Mouse (Mus musculus): ENCODE measurements around the gene Lzic. TPM values are rescaled to one million over a fixed set of nuclear protein-coding genes. Genes with fewer than 3 reads are reported as not detected.

Gene Lzic
- total RNA-seq, 1 experiment = 29.1 TPM

DNA sequence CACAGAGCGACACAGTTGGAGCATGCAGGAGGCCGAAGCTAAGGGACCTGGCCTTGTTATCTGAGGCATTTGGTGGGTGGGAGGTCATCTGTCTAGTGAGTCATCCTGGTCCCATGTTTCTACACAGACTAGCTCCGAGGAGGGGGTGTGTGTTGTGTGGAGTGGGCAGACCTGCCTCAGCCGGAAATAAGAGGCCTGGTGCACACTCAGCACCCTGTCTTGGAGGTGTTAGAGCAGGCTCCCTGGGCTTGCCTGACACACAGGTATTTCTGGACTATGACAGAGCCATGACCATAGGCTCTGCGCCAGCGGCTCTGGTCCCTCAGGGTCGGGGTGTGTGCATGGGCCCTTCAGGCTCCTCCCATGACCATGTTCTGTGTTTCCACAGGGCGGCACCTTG is 54.4 kb downstream of the Lzic start:
- no peaks in the 10 kb centered on the region for H3K4me1 ChIP-seq (ENCODE audit: control insufficient read depth in 2 of 2, insufficient read depth in 2 of 2, low read length in 2 of 2, poor library complexity in 1 of 2)
- H3K9ac ChIP-seq (ENCODE audit: insufficient read depth, low read depth, low read length, poor library complexity, severe bottlenecking) = no peak overlapping the region
- no peaks in the 10 kb centered on the region for H3K36me3 ChIP-seq (ENCODE audit: control insufficient read depth, insufficient read depth, low read length, poor library complexity, severe bottlenecking)
- no peaks in the 10 kb centered on the region for H3K9me3 ChIP-seq (ENCODE audit: control insufficient read depth, insufficient read depth, low read depth, low read length)
- no peak overlapping the region for H3K27ac ChIP-seq (ENCODE audit: insufficient read depth, low read depth, low read length, poor library complexity, severe bottlenecking)
- no peak overlapping the region for H3K4me3 ChIP-seq (ENCODE audit: insufficient read depth in 1 of 2, low read depth in 1 of 2, low read length in 2 of 2, poor library complexity in 1 of 2, severe bottlenecking in 1 of 2)
- TF ChIP-seq HCFC1 (IDR thresholded peaks at IDR 0.05; ENCODE audit: borderline replicate concordance, insufficient read depth, low read length) = no peak
- no peak for TF ChIP-seq MAFK (IDR thresholded peaks at IDR 0.05; ENCODE audit: insufficient read depth, low read depth, low read length)
- TF ChIP-seq ZNF384 (IDR thresholded peaks at IDR 0.05; ENCODE audit: low read depth, low read length) = no peak
- no peak for TF ChIP-seq CHD2 (IDR thresholded peaks at IDR 0.05; ENCODE audit: low read depth, low read length)
- no peak for TF ChIP-seq ZC3H11A (IDR thresholded peaks at IDR 0.05; ENCODE audit: borderline replicate concordance, low read depth, low read length)
- DNase-seq (ENCODE audit: low read depth, low spot score) = no peak
- in situ Hi-C loops (cut with MboI; ENCODE audit: low sequenced_read_pairs in 2 of 2, unreplicated experiment in 2 of 2) = no loop called here

DNA sequence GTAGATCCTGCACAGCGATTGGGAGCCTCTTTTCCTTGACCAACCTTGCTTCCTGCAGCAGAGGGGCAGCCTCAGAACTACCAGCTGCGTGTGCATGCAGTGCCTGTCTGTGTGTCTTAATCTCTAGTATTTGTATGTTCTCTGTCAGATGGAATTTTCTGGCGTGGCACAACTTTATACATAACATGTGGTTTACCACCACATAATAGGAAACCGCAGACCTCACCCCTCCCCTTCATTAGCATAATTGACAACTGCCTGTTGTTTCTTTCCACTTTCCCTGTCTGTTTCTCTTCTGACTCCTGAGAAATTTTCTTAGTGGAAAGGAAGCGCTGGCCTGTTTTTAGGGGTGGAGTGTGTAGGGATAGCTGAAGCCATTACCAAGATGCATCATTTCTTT is 56.9 kb downstream of the Lzic start:
- Histone ChIP-seq H3K9ac (ENCODE audit: insufficient read depth, low read depth, low read length, poor library complexity, severe bottlenecking) (no peak overlapping the region), H3K4me3 (ENCODE audit: insufficient read depth in 1 of 2, low read depth in 1 of 2, low read length in 2 of 2, poor library complexity in 1 of 2, severe bottlenecking in 1 of 2) (no peak overlapping the region), H3K27ac (ENCODE audit: insufficient read depth, low read depth, low read length, poor library complexity, severe bottlenecking) (no peak overlapping the region), H3K36me3 (ENCODE audit: control insufficient read depth, insufficient read depth, low read length, poor library complexity, severe bottlenecking) (no peaks in the 10 kb centered on the region), H3K4me1 (ENCODE audit: control insufficient read depth in 2 of 2, insufficient read depth in 2 of 2, low read length in 2 of 2, poor library complexity in 1 of 2) (peaks cover 0 to 3% of the 10 kb centered on the region in 2 experiments; a peak in 1 of 4 replicates), H3K9me3 (ENCODE audit: control insufficient read depth, insufficient read depth, low read depth, low read length) (no peaks in the 10 kb centered on the region)
- DNase-seq (ENCODE audit: low read depth, low spot score) = no peak
- in situ Hi-C loops (cut with MboI; ENCODE audit: low sequenced_read_pairs in 2 of 2, unreplicated experiment in 2 of 2) = no loop called here
- TF ChIP-seq ZNF384 (IDR thresholded peaks at IDR 0.05; ENCODE audit: low read depth, low read length) (no peak), CHD2 (IDR thresholded peaks at IDR 0.05; ENCODE audit: low read depth, low read length) (no peak), MAFK (IDR thresholded peaks at IDR 0.05; ENCODE audit: insufficient read depth, low read depth, low read length) (no peak), ZC3H11A (IDR thresholded peaks at IDR 0.05; ENCODE audit: borderline replicate concordance, low read depth, low read length) (no peak), HCFC1 (IDR thresholded peaks at IDR 0.05; ENCODE audit: borderline replicate concordance, insufficient read depth, low read length) (no peak)

DNA sequence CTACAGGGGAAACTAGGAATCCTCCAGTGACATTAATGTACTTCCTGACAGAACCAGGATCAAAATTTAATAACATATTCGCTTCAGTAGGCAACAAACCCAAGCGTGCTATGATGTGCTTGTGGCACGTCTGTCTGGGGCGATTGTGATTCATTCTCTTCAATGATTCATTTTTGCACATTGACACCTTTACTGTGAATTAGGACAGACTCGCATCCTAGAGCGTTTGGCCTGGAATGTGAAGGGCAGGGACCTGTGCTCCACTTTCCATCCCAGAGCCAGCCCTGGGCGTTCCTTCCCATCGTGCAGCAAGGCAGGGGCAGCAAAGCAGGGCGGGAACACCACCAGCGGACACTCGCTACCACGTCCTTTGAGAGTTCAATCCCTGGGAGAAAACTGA is 57.4 kb downstream of the Lzic start:
- H3K9me3 ChIP-seq (ENCODE audit: control insufficient read depth, insufficient read depth, low read depth, low read length) = no peaks in the 10 kb centered on the region
- H3K9ac ChIP-seq (ENCODE audit: insufficient read depth, low read depth, low read length, poor library complexity, severe bottlenecking) = no peak overlapping the region
- no peak for DNase-seq (ENCODE audit: low read depth, low spot score)
- H3K4me3 ChIP-seq (ENCODE audit: insufficient read depth in 1 of 2, low read depth in 1 of 2, low read length in 2 of 2, poor library complexity in 1 of 2, severe bottlenecking in 1 of 2) = no peak overlapping the region
- H3K27ac ChIP-seq (ENCODE audit: insufficient read depth, low read depth, low read length, poor library complexity, severe bottlenecking) = no peak overlapping the region
- H3K4me1 ChIP-seq (ENCODE audit: control insufficient read depth in 2 of 2, insufficient read depth in 2 of 2, low read length in 2 of 2, poor library complexity in 1 of 2) = peaks cover 0 to 3% of the 10 kb centered on the region in 2 experiments; a peak in 1 of 4 replicates
- H3K36me3 ChIP-seq (ENCODE audit: control insufficient read depth, insufficient read depth, low read length, poor library complexity, severe bottlenecking) = no peaks in the 10 kb centered on the region
- in situ Hi-C loops (cut with MboI; ENCODE audit: low sequenced_read_pairs in 2 of 2, unreplicated experiment in 2 of 2) = no loop called here
- no peak for TF ChIP-seq MAFK (IDR thresholded peaks at IDR 0.05; ENCODE audit: insufficient read depth, low read depth, low read length)
- no peak for TF ChIP-seq HCFC1 (IDR thresholded peaks at IDR 0.05; ENCODE audit: borderline replicate concordance, insufficient read depth, low read length)
- no peak for TF ChIP-seq CHD2 (IDR thresholded peaks at IDR 0.05; ENCODE audit: low read depth, low read length)
- TF ChIP-seq ZNF384 (IDR thresholded peaks at IDR 0.05; ENCODE audit: low read depth, low read length) = no peak
- no peak for TF ChIP-seq ZC3H11A (IDR thresholded peaks at IDR 0.05; ENCODE audit: borderline replicate concordance, low read depth, low read length)

DNA sequence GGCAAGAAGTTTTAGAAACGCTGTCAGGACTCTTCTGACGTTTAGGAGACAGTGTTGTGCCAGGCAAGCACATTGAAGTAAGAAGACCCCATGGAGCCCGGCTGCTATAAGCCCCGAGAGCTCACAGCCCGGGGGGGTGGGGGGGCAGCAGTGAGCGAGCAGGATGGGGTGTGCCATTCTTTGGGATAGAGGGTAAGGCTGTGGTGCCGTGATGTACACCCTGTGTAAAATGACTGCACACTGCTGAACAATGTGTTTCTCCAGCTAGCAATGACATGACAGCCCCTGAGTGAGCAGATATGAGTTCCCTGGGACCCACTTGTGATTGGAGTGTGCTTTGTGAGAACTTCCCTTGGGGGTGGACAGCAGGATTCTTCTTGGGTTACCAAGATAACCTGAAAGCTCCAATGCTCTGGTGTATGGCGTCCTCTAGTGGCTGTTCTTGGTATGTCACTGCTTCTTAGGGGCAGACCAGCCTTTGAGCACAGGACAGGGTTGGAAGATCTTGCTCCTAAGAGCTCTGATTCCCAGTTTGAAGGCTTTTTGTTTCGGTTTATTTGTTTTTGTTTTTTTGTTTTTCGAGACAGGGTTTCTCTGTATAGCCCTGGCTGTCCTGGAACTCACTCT is 58.0 kb downstream of the Lzic start:
- H3K36me3 ChIP-seq (ENCODE audit: control insufficient read depth, insufficient read depth, low read length, poor library complexity, severe bottlenecking) = no peaks in the 10 kb centered on the region
- H3K9me3 ChIP-seq (ENCODE audit: control insufficient read depth, insufficient read depth, low read depth, low read length) = no peaks in the 10 kb centered on the region
- in situ Hi-C loops (cut with MboI; ENCODE audit: low sequenced_read_pairs in 2 of 2, unreplicated experiment in 2 of 2) = no loop called here
- no peak overlapping the region for H3K4me3 ChIP-seq (ENCODE audit: insufficient read depth in 1 of 2, low read depth in 1 of 2, low read length in 2 of 2, poor library complexity in 1 of 2, severe bottlenecking in 1 of 2)
- DNase-seq (ENCODE audit: low read depth, low spot score) = peak; percentile 85
- no peak overlapping the region for H3K27ac ChIP-seq (ENCODE audit: insufficient read depth, low read depth, low read length, poor library complexity, severe bottlenecking)
- H3K9ac ChIP-seq (ENCODE audit: insufficient read depth, low read depth, low read length, poor library complexity, severe bottlenecking) = no peak overlapping the region
- H3K4me1 ChIP-seq (ENCODE audit: control insufficient read depth in 2 of 2, insufficient read depth in 2 of 2, low read length in 2 of 2, poor library complexity in 1 of 2) = peaks cover 0 to 4% of the 10 kb centered on the region in 2 experiments; a peak in 1 of 4 replicates
- TF ChIP-seq HCFC1 (IDR thresholded peaks at IDR 0.05; ENCODE audit: borderline replicate concordance, insufficient read depth, low read length) (no peak), CHD2 (IDR thresholded peaks at IDR 0.05; ENCODE audit: low read depth, low read length) (no peak), ZC3H11A (IDR thresholded peaks at IDR 0.05; ENCODE audit: borderline replicate concordance, low read depth, low read length) (peak; percentile 80)

All from ES-E14 (cell line).